Mouse (Mus musculus) liver, adult (tissue): ENCODE data around the gene Mlxip.

Experiments
- GATA4 ChIP-seq: IDR thresholded peaks from 2 replicates; pipeline ENCODE4 v1.6.1; 2014; ENCODE audit warnings: mild to moderate bottlenecking, low read length; ENCODE audit not compliant: insufficient replicate concordance

The Mlxip gene

GRCm38 (mm10) chr5:123404480-123404879 is 9.9 kb downstream of the Mlxip start:
- TF ChIP-seq GATA4, result no peak

- TF ChIP-seq GATA4, result no peak
Measured at GRCm38 (mm10) chr5:123406952-123407351, 12.4 kb downstream of the Mlxip start.

GRCm38 (mm10) chr5:123408176-123408575 is 13.6 kb downstream of the Mlxip start:
- TF ChIP-seq GATA4, result no peak

- no peak for TF ChIP-seq GATA4
Measured at GRCm38 (mm10) chr5:123412193-123412592, 17.6 kb downstream of the Mlxip start.

GRCm38 (mm10) chr5:123413866-123414363 is 19.3 kb downstream of the Mlxip start:
- no peak for TF ChIP-seq GATA4

- TF ChIP-seq GATA4, result no peak
Measured at GRCm38 (mm10) chr5:123416149-123416548, 21.6 kb downstream of the Mlxip start.

- TF ChIP-seq GATA4, result no peak
Measured at GRCm38 (mm10) chr5:123416566-123417518, 22.2 kb downstream of the Mlxip start.

GRCm38 (mm10) chr5:123423885-123424284 is 29.3 kb downstream of the Mlxip start:
- no peak for TF ChIP-seq GATA4

- no peak for TF ChIP-seq GATA4
Measured at GRCm38 (mm10) chr5:123427556-123427955, 33.0 kb downstream of the Mlxip start.

GRCm38 (mm10) chr5:123431524-123432304 is 37.1 kb downstream of the Mlxip start:
- no peak for TF ChIP-seq GATA4

- TF ChIP-seq GATA4, result no peak
Measured at GRCm38 (mm10) chr5:123432305-123432874, 37.8 kb downstream of the Mlxip start.

- no peak for TF ChIP-seq GATA4
Measured at GRCm38 (mm10) chr5:123436071-123436779, 41.6 kb downstream of the Mlxip start.

- no peak for TF ChIP-seq GATA4
Measured at GRCm38 (mm10) chr5:123436780-123437175, 42.2 kb downstream of the Mlxip start.

- no peak for TF ChIP-seq GATA4
Measured at GRCm38 (mm10) chr5:123438381-123438780, 43.8 kb downstream of the Mlxip start.

- no peak for TF ChIP-seq GATA4
Measured at GRCm38 (mm10) chr5:123439312-123439711, 44.7 kb downstream of the Mlxip start.
